Mouse (Mus musculus): Measurements from ENCODE around the gene Npb.

DNA sequence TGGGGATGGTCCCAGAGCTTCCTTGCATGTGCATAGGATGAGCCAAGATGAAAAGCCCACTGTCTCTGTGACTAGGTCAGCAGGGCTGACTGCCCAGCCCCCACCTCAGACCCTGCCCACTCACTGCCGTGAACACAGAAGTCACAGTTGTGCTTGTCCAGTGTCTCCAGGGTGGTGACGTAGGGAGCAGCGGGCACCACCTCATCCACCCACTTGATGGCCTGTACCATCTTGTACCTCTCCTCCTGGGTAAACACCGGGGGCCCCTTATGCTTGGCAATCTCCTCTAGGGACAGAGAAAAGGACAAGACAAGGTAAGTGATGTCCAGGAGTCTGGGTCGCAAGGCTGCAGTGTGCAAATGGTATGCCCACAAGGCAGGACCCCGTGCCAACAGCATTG lies 6.9 kb downstream of the Npb start:
- no peak for TF ChIP-seq POLR2A (IDR thresholded peaks at IDR 0.05; ENCODE audit: borderline replicate concordance, extremely low read depth, insufficient read depth, insufficient read length, poor library complexity, severe bottlenecking)
- no peak for TF ChIP-seq CTCF (IDR thresholded peaks at IDR 0.05; ENCODE audit: borderline replicate concordance, extremely low read depth, insufficient read depth, insufficient read length)

All from brain, embryonic 14.5 days (tissue).